Mouse (Mus musculus): ENCODE measurements around the gene Scimp. TPM values are rescaled to one million over a fixed set of nuclear protein-coding genes. Genes with fewer than 3 reads are reported as not detected.
A peak's percentile ranks its signal among the peaks of the same experiment; 100 is the strongest.

Gene Scimp
- total and polyA plus RNA-seq, 3 experiments: 0.21 to 0.79 (median 0.30) TPM

DNA sequence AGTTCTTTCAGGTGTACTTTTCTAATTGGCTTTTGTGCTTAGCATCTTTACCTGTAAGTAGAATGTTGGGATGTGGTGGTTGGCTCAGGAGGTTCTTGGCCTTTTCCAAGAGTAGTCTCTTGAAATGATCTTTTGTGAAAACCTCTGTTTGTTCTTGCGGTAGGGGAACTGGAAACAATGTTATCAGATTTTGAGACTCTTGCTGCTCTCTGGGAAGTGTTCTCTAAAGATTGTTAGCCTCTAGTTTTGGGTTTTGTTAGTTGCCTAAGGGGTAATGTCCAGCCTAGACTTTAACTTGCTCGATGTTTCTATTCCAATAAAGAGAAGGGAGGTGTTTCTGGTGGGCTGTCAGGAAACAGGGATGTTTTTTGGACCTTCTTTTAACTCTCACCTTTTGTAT lies 33.6 kb upstream of the Scimp start:
- H3K9ac ChIP-seq (ENCODE audit: insufficient read depth, low read depth): peak overlapping the region; percentile 74
- no peak for DNase-seq (ENCODE audit: extremely low read depth)
- H3K79me2 ChIP-seq (replicated peaks; ENCODE audit: control insufficient read depth, extremely low read depth, insufficient read depth, poor library complexity, severe bottlenecking): peaks cover 29% of the 10 kb centered on the region
- TF ChIP-seq IRF4 (IDR thresholded peaks at IDR 0.05; ENCODE audit: low read depth, low read length) (0 out of 2 replicates have a peak, but pooled peaks have one; percentile 3), CTCF (conservative IDR thresholded peaks at IDR 0.05 in 1 of 2, IDR thresholded peaks at IDR 0.05 in 1 of 2; ENCODE audit: low read depth in 2 of 2, low read length in 2 of 2) (no peak), MYC (IDR thresholded peaks at IDR 0.05; ENCODE audit: low read depth, low read length) (0 out of 2 replicates have a peak, but pooled peaks have one; percentile 8), JUND (conservative IDR thresholded peaks at IDR 0.05; ENCODE audit: low read depth, low read length) (no peak), MAX (IDR thresholded peaks at IDR 0.05; ENCODE audit: low read length) (no peak), ZKSCAN1 (IDR thresholded peaks at IDR 0.05; ENCODE audit: borderline replicate concordance, low read depth, low read length) (no peak), UBTF (IDR thresholded peaks at IDR 0.05; ENCODE audit: low read depth, low read length) (no peak), ELF1 (IDR thresholded peaks at IDR 0.05; ENCODE audit: low read depth, low read length) (no peak), MAFK (IDR thresholded peaks at IDR 0.05; ENCODE audit: insufficient replicate concordance, low read length) (no peak), ZMIZ1 (IDR thresholded peaks at IDR 0.05; ENCODE audit: low read depth, low read length) (no peak), USF1 (IDR thresholded peaks at IDR 0.05; ENCODE audit: low read depth, low read length) (no peak), E2F4 (IDR thresholded peaks at IDR 0.05; ENCODE audit: insufficient replicate concordance, low read depth, low read length) (no peak), ZNF384 (IDR thresholded peaks at IDR 0.05; ENCODE audit: low read depth, low read length) (no peak), POLR2AphosphoS2 (IDR thresholded peaks at IDR 0.05; ENCODE audit: low read depth, low read length) (no peak)
- H3K4me1 ChIP-seq (ENCODE audit: control insufficient read depth in 1 of 2, insufficient read depth in 2 of 2): peaks cover 3 to 44% of the 10 kb centered on the region in 2 experiments
- no peak overlapping the region for H3K27ac ChIP-seq (ENCODE audit: insufficient read depth, low read depth)
- dilution Hi-C loops (cut with MboI; ENCODE audit: extremely low pct_ligation_motif_present, extremely low pct_unique_long_range_greater_than_20kb, low sequenced_read_pairs): no loop called here
- H3K36me3 ChIP-seq (replicated peaks in 1 of 2; ENCODE audit: control insufficient read depth in 1 of 2, insufficient read depth in 1 of 2, low read length in 1 of 2): no peaks in the 10 kb centered on the region
- H3K9me3 ChIP-seq (replicated peaks; ENCODE audit: low read length): no peaks in the 10 kb centered on the region
- peak overlapping the region; percentile 95 for H3K4me2 ChIP-seq (ENCODE audit: insufficient read depth, low read depth, poor library complexity, severe bottlenecking)
- in situ Hi-C loops (cut with MboI; ENCODE audit: low pct_ligation_motif_present, low pct_unique_long_range_greater_than_20kb, low sequenced_read_pairs): no loop called here
- H3K27me3 ChIP-seq (replicated peaks): peaks cover 7% of the 10 kb centered on the region
- peak overlapping the region; percentile 66 to 86 (median 82) for H3K4me3 ChIP-seq (replicated peaks in 1 of 3; ENCODE audit: low read depth in 2 of 3, low read length in 2 of 3, poor library complexity in 1 of 3)

DNA sequence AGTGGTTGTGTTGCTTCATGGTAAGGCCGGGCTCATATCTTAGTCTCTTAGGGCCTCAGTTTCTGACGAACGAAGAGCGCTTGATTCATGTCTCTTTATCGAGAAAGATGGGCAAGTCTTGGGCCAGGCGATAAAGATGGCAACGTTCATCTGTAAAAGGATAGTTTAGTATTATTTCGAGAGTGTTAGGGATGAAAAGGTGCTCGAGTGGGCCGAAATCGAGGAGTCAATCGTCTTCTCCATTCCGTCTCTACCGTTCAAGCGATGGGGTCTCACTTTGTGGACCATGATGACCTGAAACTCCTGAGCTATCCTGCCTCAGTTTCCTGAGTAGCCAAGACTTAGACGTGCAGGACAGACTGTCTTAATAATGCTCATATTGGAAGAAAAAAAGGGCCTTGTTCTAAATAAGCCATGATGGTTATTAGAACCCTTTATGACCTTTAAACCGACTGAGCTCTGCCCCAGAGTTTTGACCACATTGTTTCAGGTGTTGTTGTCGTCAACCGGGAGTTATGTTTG lies 33.1 kb upstream of the Scimp start:
- Histone ChIP-seq H3K4me3 (replicated peaks in 1 of 3; ENCODE audit: low read depth in 2 of 3, low read length in 2 of 3, poor library complexity in 1 of 3) (peak overlapping the region; percentile 66 to 86 (median 82)), H3K36me3 (replicated peaks in 1 of 2; ENCODE audit: control insufficient read depth in 1 of 2, insufficient read depth in 1 of 2, low read length in 1 of 2) (no peaks in the 10 kb centered on the region), H3K9ac (ENCODE audit: insufficient read depth, low read depth) (peak overlapping the region; percentile 74), H3K9me3 (replicated peaks; ENCODE audit: low read length) (no peaks in the 10 kb centered on the region), H3K4me1 (ENCODE audit: control insufficient read depth in 1 of 2, insufficient read depth in 2 of 2) (peaks cover 3 to 44% of the 10 kb centered on the region in 2 experiments), H3K4me2 (ENCODE audit: insufficient read depth, low read depth, poor library complexity, severe bottlenecking) (peak overlapping the region; percentile 95), H3K27me3 (replicated peaks) (peaks cover 7% of the 10 kb centered on the region), H3K27ac (ENCODE audit: insufficient read depth, low read depth) (no peak overlapping the region), H3K79me2 (replicated peaks; ENCODE audit: control insufficient read depth, extremely low read depth, insufficient read depth, poor library complexity, severe bottlenecking) (peaks cover 24% of the 10 kb centered on the region)
- in situ Hi-C loops (cut with MboI; ENCODE audit: low pct_ligation_motif_present, low pct_unique_long_range_greater_than_20kb, low sequenced_read_pairs): no loop called here
- DNase-seq (ENCODE audit: extremely low read depth): no peak
- dilution Hi-C loops (cut with MboI; ENCODE audit: extremely low pct_ligation_motif_present, extremely low pct_unique_long_range_greater_than_20kb, low sequenced_read_pairs): no loop called here
- TF ChIP-seq POLR2A (IDR thresholded peaks at IDR 0.05; ENCODE audit: low read depth, low read length) (no peak), KAT2A (IDR thresholded peaks at IDR 0.05; ENCODE audit: insufficient replicate concordance, low read length) (no peak), JUN (IDR thresholded peaks at IDR 0.05; ENCODE audit: insufficient read depth, low read depth, low read length) (no peak), POLR2AphosphoS2 (IDR thresholded peaks at IDR 0.05; ENCODE audit: low read depth, low read length) (no peak), TCF12 (IDR thresholded peaks at IDR 0.05; ENCODE audit: low read depth, low read length) (no peak), NELFE (IDR thresholded peaks at IDR 0.05; ENCODE audit: low read depth, low read length) (peak; percentile 4; the same call in 1 of the 2 replicates), CHD2 (IDR thresholded peaks at IDR 0.05; ENCODE audit: low read length) (no peak), EP300 (IDR thresholded peaks at IDR 0.05; ENCODE audit: low read length) (no peak), ZKSCAN1 (IDR thresholded peaks at IDR 0.05; ENCODE audit: borderline replicate concordance, low read depth, low read length) (no peak), HCFC1 (IDR thresholded peaks at IDR 0.05; ENCODE audit: low read depth, low read length) (no peak), ZNF384 (IDR thresholded peaks at IDR 0.05; ENCODE audit: low read depth, low read length) (no peak), MAX (IDR thresholded peaks at IDR 0.05; ENCODE audit: low read length) (no peak; the same call in 1 of the 2 replicates), ZMIZ1 (IDR thresholded peaks at IDR 0.05; ENCODE audit: low read depth, low read length) (no peak), UBTF (IDR thresholded peaks at IDR 0.05; ENCODE audit: low read depth, low read length) (no peak), TBP (conservative IDR thresholded peaks at IDR 0.05; ENCODE audit: low read depth, low read length) (no peak), USF2 (conservative IDR thresholded peaks at IDR 0.05; ENCODE audit: low read depth, low read length) (no peak), JUND (conservative IDR thresholded peaks at IDR 0.05; ENCODE audit: low read depth, low read length) (no peak), MEF2A (IDR thresholded peaks at IDR 0.05; ENCODE audit: borderline replicate concordance, low read depth, low read length) (no peak), RCOR1 (conservative IDR thresholded peaks at IDR 0.05; ENCODE audit: low read depth, low read length) (no peak), MYC (IDR thresholded peaks at IDR 0.05; ENCODE audit: low read depth, low read length) (0 out of 2 replicates have a peak, but pooled peaks have one; percentile 20), NRF1 (IDR thresholded peaks at IDR 0.05; ENCODE audit: low read depth, low read length) (no peak), BHLHE40 (IDR thresholded peaks at IDR 0.05; ENCODE audit: low read depth, low read length) (no peak), CHD1 (IDR thresholded peaks at IDR 0.05; ENCODE audit: low read depth, low read length) (peak; percentile 89), ETS1 (conservative IDR thresholded peaks at IDR 0.05; ENCODE audit: low read depth, low read length) (no peak), MXI1 (IDR thresholded peaks at IDR 0.05; ENCODE audit: low read depth, low read length) (no peak)
